In genomic region chr3:136902776-136903175, GRCm38 (mm10) we compare ENCODE assay signal across 20 mouse cellular contexts.
"Had no signal": no experiment of that assay in that cellular context is flagged by ENCODE, and none has a peak within 500 bp of the region (broad histone marks: within the 10 kb centered on the region; RNA-seq: fewer than 3 reads in every experiment).

No protein-coding gene starts in this region.

- H3K27ac ChIP-seq: kidney, embryonic 15.5 days; limb, embryonic 10.5 days; limb, embryonic 13.5 days; liver, embryonic 12.5 days; liver, embryonic 15.5 days; lung, embryonic 15.5 days; stomach, embryonic 15.5 days had no signal

- H3K4me1 ChIP-seq: kidney, embryonic 15.5 days; limb, embryonic 10.5 days; limb, embryonic 13.5 days; liver, embryonic 12.5 days; liver, embryonic 15.5 days; lung, embryonic 15.5 days; stomach, embryonic 15.5 days had no signal

- ATAC-seq: liver, embryonic 12.5 days had no signal

- H3K4me3 ChIP-seq: kidney, embryonic 15.5 days; limb, embryonic 10.5 days; limb, embryonic 13.5 days; liver, embryonic 12.5 days; liver, embryonic 15.5 days; lung, embryonic 15.5 days; megakaryocyte, embryonic 14.5 days; stomach, embryonic 15.5 days had no signal

- H3K36me3 ChIP-seq: liver, embryonic 12.5 days; stomach, embryonic 15.5 days had no signal

- H3K27me3 ChIP-seq: kidney, embryonic 15.5 days; limb, embryonic 13.5 days; liver, embryonic 12.5 days; liver, embryonic 15.5 days; lung, embryonic 15.5 days; megakaryocyte, embryonic 14.5 days; stomach, embryonic 15.5 days had no signal

- H3K9ac ChIP-seq: kidney, embryonic 15.5 days; limb, embryonic 13.5 days; liver, embryonic 12.5 days; liver, embryonic 15.5 days; lung, embryonic 15.5 days; stomach, embryonic 15.5 days had no signal

- H3K9me3 ChIP-seq: kidney, embryonic 15.5 days; limb, embryonic 10.5 days; limb, embryonic 13.5 days; liver, embryonic 12.5 days; liver, embryonic 15.5 days; lung, embryonic 15.5 days; megakaryocyte, embryonic 14.5 days; stomach, embryonic 15.5 days had no signal

- H3K4me2 ChIP-seq: kidney, embryonic 15.5 days; limb, embryonic 13.5 days; liver, embryonic 12.5 days; liver, embryonic 15.5 days; lung, embryonic 15.5 days; stomach, embryonic 15.5 days had no signal

- DNase-seq: kidney, adult 11 months; kidney, adult 8-10 months; kidney, postnatal 10 days; kidney, postnatal 36 days; liver; lung, adult 18-20 months; lung, postnatal 10 days; lung, postnatal 36 days; retina, postnatal 1 day; right cerebral cortex, postnatal 25 days; spleen, adult 18-20 months; thymus, postnatal 25 days had no signal
